Mouse (Mus musculus) ES-Bruce4 (cell line): Measurements from ENCODE around the gene Galnt9. TPM values are rescaled to one million over a fixed set of nuclear protein-coding genes. Genes with fewer than 3 reads are reported as not detected.

ENCODE experiments used
- H3K27ac ChIP-seq: 2 replicates; pipeline ENCODE4 v1.5.1; 2012; ENCODE audit warnings: low read length, inconsistent platforms; ENCODE audit not compliant: insufficient read depth
- H3K27me3 ChIP-seq: 2 replicates; pipeline ENCODE4 v1.6.1; 2012; ENCODE audit warnings: mild to moderate bottlenecking, low read length, inconsistent platforms; ENCODE audit not compliant: control insufficient read depth, poor library complexity, insufficient read depth, severe bottlenecking
- H3K36me3 ChIP-seq: 2 replicates; pipeline ENCODE4 v1.6.1; 2012; ENCODE audit warnings: inconsistent platforms, mild to moderate bottlenecking, low read length, moderate library complexity; ENCODE audit not compliant: control insufficient read depth, poor library complexity, insufficient read depth, severe bottlenecking
- H3K4me1 ChIP-seq: one replicate; pipeline ENCODE4 v1.8.1; 2011; ENCODE audit warnings: low read length; ENCODE audit not compliant: control insufficient read depth, insufficient read depth
- H3K4me3 ChIP-seq: 2 replicates; pipeline ENCODE4 v1.5.1; 2011; ENCODE audit warnings: low read depth, mild to moderate bottlenecking, low read length
- H3K9ac ChIP-seq: 2 replicates; pipeline ENCODE4 v1.6.1; 2012; ENCODE audit warnings: low read depth, mild to moderate bottlenecking, inconsistent platforms; ENCODE audit not compliant: poor library complexity, severe bottlenecking
- H3K9me3 ChIP-seq: replicated peaks from 2 replicates; pipeline ENCODE4 v1.6.1; 2012; ENCODE audit warnings: mild to moderate bottlenecking, low read length, inconsistent platforms; ENCODE audit not compliant: control insufficient read depth, poor library complexity, insufficient read depth, severe bottlenecking
- CTCF ChIP-seq: IDR thresholded peaks from one replicate; pipeline ENCODE4 v1.8.1; 2011; ENCODE audit warnings: low read depth, low read length
- EP300 ChIP-seq: IDR thresholded peaks from 2 replicates; pipeline ENCODE4 v1.6.1; 2011; ENCODE audit warnings: low read depth, low read length; ENCODE audit not compliant: insufficient read depth
- POLR2A ChIP-seq: IDR thresholded peaks from one replicate; pipeline ENCODE4 v1.8.1; 2011; ENCODE audit warnings: low read length; ENCODE audit not compliant: insufficient read depth
- polyA plus RNA-seq: library from polyadenylated mRNA; stranded (reverse); fragments of >200 nt; gene quantifications from 2 replicates; pipeline ENCODE4 v1.2.4, GENCODE M21; 2011; ENCODE audit warnings: low read depth; ENCODE audit not compliant: missing spikeins, insufficient read depth, insufficient read length

Gene Galnt9
- polyA plus RNA-seq, 1 experiment, result 0.69 TPM

DNA sequence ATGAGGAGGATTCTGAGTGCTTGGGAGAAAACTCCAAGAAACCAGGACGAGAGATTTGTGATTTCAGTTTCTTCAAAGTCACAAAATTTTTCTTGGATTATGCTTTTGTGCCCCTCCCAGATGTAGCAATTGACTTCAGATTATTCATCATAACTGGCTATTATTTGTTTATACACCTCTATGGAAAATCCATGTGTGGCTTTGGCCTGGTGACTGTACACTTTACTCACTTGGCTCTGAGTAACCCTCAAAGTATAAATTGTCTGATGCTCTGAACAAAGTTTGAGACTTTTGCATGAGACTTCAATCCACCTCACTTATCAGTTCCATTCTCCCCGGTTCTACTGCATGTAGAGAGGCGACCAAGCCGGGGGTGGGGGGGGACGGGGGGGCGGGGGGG lies 18.5 kb upstream of the Galnt9 start:
- Histone ChIP-seq H3K4me1 (no peaks in the 10 kb centered on the region), H3K9me3 (no peaks in the 10 kb centered on the region), H3K27me3 (no peaks in the 10 kb centered on the region), H3K27ac (no peak overlapping the region), H3K4me3 (no peak overlapping the region), H3K36me3 (no peaks in the 10 kb centered on the region), H3K9ac (no peak overlapping the region)
- TF ChIP-seq POLR2A (no peak), CTCF (no peak), EP300 (no peak)

DNA sequence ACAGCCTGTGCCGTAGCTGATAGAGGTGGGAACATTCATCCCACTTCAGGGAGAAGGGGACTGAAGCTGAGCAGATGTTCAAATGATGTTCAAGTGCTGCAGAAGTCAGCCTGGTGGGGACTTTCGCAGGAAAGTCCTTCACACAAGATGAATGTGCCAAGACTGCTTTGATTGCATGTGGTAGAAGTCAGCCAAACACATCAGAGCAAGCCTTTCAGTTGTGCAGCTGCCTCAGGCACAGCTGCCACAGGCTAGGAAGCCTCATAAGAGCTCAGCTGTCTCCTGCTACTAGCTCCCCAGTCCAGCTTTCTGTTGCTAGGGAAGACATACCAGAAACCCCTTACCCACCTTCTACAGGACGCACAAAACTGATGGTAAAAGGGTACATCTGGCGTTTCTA lies 17.6 kb upstream of the Galnt9 start:
- Histone ChIP-seq H3K27me3 (no peaks in the 10 kb centered on the region), H3K36me3 (no peaks in the 10 kb centered on the region), H3K4me1 (no peaks in the 10 kb centered on the region), H3K27ac (no peak overlapping the region), H3K9me3 (no peaks in the 10 kb centered on the region), H3K4me3 (no peak overlapping the region), H3K9ac (no peak overlapping the region)
- TF ChIP-seq EP300 (no peak), POLR2A (no peak), CTCF (no peak)

- Histone ChIP-seq H3K9me3 (peaks cover 4% of the 10 kb centered on the region; the same call in 1 of the 2 replicates), H3K27me3 (no peaks in the 10 kb centered on the region)
- TF ChIP-seq CTCF (no peak), EP300 (no peak), POLR2A (no peak)
These were observed 13.1 kb upstream of the Galnt9 start for GRCm38 (mm10) chr5:110531091-110531490.

DNA sequence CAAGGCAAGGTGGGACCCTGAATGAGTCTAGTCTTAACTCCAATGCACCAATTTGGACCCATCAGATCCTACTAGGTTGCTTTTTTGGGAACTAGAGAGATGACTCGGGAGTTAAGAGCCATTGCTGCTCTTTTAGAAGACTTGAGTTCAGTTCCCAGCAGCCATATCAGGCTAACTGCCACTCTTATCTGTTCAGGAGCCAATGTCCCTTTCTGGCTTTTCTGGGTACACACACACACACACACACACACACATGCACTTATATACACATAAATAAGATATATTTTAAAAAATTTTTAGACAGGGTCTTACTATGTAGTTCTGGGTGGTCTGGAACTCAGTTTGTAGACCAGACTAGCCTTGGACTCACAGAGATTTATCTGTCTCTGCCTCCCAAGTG lies 9.8 kb upstream of the Galnt9 start:
- Histone ChIP-seq H3K27me3 (no peaks in the 10 kb centered on the region), H3K27ac (no peak overlapping the region), H3K36me3 (no peaks in the 10 kb centered on the region), H3K4me1 (no peaks in the 10 kb centered on the region), H3K9ac (no peak overlapping the region), H3K9me3 (peaks cover 4% of the 10 kb centered on the region; the same call in 1 of the 2 replicates), H3K4me3 (no peak overlapping the region)
- TF ChIP-seq POLR2A (no peak), EP300 (no peak), CTCF (no peak)

More at GRCm38 (mm10) chr5:110531091-110531490, 13.1 kb upstream of the Galnt9 start:
- Histone ChIP-seq H3K4me1 (no peaks in the 10 kb centered on the region), H3K36me3 (no peaks in the 10 kb centered on the region), H3K4me3 (no peak overlapping the region), H3K9ac (no peak overlapping the region), H3K27ac (no peak overlapping the region)

DNA sequence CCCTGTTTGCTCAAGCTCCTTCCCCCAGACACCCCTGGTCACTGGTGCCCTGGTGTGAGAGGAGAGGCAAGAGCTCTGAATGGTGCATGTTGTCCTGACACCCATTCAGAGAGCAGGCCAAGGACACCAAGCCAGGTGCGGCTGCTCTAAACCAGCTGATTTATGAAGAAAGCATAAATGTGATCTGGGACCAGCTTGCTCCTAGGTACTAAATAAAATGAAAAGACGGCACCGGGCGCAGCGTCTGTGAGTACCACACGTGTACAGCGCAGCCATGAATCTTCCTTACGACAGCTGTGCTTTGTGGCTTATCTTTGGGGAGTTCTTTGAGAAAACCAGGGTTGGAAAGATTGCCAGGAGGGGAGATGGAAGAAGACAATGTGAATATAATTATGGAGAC lies 8.2 kb upstream of the Galnt9 start:
- Histone ChIP-seq H3K9me3 (peaks cover 4% of the 10 kb centered on the region; the same call in 1 of the 2 replicates), H3K4me1 (no peaks in the 10 kb centered on the region), H3K36me3 (no peaks in the 10 kb centered on the region), H3K4me3 (no peak overlapping the region), H3K9ac (no peak overlapping the region), H3K27ac (no peak overlapping the region), H3K27me3 (no peaks in the 10 kb centered on the region)
- no peak for TF ChIP-seq CTCF
- TF ChIP-seq EP300, result no peak
- TF ChIP-seq POLR2A, result no peak

DNA sequence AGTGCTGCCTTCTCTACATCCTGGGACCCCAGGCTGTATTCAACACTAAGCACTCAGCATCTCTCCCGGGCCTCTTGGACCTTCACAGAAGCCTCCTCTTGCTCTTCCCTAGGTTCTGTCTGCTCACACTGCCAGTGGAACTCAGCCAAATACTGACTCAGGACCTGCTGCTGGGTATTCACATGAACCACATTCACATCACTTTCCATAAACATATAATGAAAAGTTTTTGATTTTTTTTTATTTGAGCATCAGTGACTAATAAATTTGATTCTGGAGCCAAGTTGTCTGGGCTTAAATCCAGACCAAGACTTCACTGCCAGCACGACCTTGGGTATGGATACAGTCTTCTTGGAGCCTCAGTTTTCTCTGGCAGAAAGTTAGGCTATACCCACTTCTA lies 3.2 kb upstream of the Galnt9 start:
- no peaks in the 10 kb centered on the region for H3K36me3 ChIP-seq
- TF ChIP-seq EP300 (no peak), CTCF (no peak), POLR2A (no peak)
- no peak overlapping the region for H3K4me3 ChIP-seq
- H3K4me1 ChIP-seq, result no peaks in the 10 kb centered on the region
- no peak overlapping the region for H3K27ac ChIP-seq
- no peaks in the 10 kb centered on the region for H3K27me3 ChIP-seq
- no peaks in the 10 kb centered on the region for H3K9me3 ChIP-seq
- no peak overlapping the region for H3K9ac ChIP-seq
